Mouse (Mus musculus) neural tube, embryonic 10.5 days (tissue): ENCODE results near the gene Zfp36l1.

Experiments
- DNase-seq: peaks from one replicate; pipeline ENCODE4 v3.0.0-alpha.2; 2017; ENCODE audit warnings: low spot score; ENCODE audit errors: extremely low spot score

The Zfp36l1 gene

DNA sequence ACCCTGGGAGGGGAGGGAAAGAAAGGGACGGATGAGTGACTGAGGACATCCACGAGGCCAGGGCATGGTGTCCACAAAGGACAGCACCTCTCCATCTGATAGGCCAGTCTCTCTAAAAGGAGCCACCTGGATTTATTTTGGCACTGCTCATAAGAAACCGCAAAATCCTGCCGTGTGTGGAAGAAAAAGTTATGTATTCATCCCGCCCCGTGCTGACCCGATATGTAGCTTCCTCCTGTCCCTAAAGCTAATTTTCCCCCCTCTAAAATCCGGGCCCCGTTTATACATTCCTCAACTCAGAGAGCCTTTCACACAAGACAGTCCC, 2.3 kb downstream of the Zfp36l1 start:
- DNase-seq, result no peak

DNA sequence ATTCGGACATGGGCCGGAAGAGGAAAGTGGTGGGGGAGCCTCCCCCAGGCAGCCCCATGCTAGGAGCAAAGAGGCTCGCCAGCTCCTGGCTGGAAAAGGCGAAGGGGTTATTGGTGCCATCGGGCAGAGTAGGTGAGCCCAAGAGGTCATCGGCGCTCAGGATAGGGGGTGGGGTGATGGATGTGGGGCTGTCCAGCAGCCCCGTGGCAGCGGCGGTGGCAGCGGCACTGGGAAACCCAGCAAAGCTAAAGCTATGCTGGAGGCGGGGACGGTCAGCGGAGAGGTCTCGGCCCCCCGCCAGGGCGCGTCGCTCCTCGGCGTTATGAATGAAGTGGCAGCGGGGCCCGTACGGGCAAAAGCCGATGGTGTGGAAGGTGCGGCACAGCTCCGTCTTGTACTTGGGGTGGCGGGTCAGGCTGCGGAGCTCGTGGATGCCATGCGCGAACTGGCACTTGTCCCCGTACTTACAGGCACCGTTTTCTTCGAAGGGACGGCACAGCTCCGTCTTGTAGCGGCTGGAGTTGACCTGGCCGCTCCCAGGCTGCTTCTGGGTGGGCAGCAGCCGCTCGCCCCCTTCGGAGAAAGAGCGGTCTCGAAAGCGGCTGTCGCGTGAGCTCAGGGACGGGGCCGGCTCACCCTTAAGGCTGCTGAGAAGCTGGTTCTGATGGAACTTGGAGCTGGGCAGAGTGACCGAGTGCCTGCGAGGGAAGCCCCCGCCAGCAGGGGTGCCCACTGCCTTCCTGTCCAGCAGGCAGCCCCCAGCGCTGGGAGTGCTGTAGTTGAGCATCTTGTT, 2.9 kb downstream of the Zfp36l1 start:
- peak; percentile 65 for DNase-seq

DNA sequence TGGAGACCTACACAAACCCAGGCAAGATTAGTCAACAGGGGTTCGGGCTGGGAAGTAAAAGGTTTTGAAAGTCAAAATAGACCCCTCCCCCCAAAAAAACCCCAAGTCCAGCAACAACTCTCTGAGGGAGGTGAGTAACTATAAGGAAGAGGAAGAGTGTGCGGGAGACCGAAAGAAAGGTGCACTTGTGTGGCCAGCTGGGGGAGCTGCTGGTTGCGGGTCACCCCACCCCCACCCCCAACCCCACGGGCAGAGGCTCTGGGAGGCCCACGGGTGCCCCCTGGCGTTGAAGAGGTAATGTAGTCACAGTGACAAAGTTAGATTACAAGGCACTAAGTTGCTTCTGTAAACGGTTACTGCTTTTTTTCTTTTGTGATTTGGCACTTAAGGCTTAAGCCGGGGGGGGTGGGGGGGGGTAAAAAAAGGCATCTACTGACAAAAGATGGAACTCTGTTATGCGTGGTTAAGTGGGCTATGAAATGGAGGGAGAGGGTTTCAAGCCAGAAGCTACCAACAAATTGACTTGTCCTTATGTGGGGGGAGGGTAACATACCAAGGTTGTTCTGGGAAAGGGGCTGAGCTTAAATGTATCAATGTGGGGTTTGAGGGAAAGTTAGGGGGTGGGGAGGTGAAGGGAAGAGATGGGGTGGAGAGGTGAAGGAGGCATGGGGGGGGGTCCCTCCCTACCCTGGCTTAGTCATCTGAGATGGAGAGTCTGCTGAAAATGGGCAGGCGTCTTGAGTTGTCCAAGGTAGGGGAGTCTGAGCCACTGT, 3.7 kb downstream of the Zfp36l1 start:
- DNase-seq, result peak; percentile 80

DNA sequence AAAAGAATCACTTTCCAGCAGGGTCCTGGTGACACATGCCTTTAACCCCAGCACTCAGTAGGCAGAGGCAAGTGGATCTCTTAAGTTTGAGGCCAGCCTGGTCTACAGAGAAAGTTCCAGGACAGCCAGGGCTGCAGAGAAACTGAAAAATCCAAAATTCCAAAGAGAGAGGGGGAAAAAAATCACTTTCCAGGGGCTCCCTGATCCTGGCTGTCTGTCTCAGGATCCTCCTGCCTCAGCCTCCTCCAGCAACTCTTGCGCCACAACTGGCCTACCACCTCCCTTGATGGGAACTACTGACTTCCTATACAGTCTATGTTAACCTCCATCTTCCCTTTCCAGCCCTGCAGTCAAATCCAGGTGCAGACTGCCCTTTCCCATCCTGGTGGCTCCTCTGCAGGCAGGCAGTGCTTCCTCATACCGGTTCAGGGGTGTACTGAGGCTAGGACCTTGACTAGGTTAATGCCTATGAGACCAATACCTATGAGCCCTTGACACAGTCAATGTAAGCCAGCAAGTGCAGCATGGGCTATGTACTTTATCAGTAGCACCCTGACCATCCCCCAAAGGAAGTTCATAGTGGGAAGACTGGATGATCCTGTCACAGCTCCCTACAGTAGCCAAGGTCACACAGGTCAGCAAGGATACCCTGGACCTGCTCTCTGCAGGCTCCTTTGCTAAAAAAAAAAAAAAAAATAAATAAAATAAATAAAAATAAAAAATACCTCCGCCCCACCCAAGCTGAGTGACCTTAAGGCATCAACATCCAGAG, 5.7 kb downstream of the Zfp36l1 start:
- peak; percentile 49 for DNase-seq

DNA sequence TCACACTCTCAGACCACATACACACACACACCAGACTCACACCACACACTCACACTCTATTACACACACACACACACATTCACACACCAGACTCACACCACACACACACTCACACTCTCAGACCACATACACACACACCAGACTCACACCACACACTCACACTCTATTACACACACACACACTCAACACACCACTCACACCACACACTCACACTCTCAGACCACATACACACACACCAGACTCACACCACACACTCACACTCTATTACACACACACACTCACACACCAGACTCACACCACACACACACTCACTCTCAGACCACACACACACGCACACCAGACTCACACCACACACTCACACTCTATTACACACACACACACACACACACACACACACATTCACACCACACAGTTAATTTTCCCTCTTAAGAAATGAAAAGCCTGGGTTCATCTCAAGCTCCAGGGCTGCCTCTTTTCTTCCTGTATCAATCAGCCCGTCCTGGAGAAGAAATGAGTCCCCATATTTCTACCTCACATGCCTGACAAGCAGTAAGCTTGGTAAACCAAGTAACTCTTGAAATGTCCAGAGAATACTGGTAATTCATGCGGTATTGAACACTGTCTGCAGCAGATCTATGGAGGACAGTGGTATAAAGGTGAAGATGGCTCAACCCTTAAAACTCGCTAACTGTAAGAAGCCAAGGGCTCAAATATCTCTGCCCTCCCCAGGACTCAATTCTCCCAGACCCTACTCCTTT, 6.5 kb downstream of the Zfp36l1 start:
- DNase-seq, result no peak

DNA sequence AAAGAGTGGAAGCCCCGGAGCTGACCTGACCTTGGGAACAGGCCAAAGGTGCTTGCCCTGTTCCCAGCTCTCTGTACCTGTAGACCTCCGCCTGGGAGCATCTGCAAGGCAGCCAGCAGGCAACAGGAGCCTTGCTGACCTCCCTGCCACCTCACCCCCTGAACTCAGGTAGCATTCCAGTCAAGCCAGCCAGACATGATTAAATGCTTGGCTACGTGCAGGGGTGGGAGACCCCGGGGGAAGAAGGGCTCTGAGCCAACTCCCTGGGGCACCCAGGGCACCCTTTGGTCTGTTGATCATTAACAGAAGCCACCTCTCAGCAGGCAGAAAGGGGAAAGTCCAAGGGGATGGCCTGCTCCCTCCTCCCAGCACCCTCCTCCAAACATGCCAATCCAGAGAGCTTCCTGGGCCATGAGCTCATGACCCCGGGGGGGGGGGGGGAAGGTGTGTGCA, 9.3 kb downstream of the Zfp36l1 start:
- DNase-seq, result no peak

DNA sequence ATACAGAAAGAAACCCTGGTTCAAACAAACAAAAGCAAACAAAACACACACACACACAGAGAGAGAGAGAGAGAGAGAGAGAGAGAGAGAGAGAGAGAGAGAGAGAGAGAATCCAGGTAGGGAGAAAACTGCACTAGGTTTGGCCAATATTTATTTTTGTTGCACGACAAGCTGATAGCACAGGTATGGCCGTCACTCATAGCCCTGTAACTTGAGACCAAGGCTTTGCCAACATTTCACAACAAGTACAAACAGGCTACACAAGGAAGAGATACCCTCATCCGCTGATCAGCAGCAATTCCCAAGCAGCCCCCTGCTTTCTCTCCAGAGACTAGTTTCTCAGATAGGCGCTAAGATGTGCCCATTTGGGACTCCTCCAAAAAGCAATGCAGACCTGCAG, 9.7 kb downstream of the Zfp36l1 start:
- DNase-seq, result no peak

DNA sequence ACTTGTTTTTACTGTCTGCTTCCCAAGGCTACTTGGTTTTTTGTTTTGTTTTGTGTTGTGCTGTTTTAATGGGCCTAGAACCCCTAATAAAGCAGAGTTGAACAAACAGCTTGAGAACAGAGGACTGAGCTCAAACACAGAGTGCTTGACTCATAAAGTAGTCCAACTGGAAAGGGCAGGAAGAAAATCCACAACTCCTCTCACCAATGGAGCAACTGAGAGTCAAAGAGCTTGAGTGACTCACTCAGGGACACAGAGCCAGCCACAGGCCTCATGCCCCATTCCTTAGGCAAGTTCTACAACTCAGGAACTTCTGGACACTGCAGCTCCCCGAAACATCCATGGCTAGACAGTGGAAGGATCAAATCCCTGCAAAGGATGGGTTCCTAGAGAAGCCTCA, 14.0 kb downstream of the Zfp36l1 start:
- DNase-seq, result no peak

DNA sequence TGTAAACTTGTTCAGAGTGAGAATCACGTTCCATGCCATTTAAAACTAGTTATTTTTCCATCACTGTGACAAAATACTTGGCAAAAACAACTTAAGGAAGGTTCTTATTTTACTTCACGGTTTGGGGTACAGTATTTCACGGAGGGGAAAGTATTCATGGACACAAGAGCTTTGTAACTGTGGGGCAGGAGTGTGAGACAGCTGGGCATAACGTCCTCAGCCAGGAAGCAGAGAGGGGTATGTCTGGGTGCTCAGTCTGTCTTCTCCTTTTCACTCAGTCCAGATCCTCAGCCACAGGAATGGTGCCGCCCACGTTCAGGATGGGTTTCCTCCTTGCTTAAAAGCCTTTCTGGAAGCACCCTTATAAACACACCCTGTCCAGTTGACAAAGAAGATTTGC, 16.1 kb downstream of the Zfp36l1 start:
- no peak for DNase-seq

DNA sequence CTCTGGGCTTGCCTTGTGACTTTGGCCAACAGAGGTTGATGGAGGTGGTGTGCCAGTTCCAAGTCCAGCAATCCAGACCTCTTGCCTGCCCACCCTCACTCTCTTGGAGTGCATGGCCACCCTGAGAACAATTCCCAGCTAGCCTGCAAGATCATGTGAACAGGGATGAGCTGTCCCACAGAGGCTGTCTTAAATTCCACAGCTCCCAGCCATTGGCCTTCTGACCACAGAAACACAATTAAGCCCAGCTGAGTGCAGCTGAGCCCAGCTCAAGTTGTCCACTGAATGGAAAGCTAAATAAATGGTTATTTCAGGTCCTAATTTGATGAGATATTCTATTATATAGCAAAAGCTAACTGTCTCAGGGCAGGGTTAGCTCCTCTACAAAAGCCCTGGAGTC, 20.0 kb downstream of the Zfp36l1 start:
- no peak for DNase-seq

DNA sequence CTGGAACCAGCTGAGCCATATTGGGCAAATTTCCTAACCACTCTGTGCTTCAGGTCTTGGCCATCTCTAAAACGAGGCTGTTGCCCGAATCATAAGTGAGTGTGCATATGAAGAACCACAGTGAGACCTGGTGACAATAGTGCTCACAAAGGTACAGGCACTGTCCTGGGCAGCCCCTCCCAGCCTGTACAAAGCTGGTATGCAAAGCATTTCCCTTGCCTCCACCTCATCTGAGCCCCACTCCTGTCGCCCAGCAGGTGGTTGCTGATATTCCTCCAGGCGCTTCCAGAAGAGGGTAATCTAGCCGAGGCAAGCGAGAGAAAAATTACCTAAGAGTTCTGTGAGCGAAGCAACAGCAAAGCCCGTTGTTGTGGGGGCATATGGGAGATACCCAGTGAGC, 21.7 kb downstream of the Zfp36l1 start:
- DNase-seq, result no peak

DNA sequence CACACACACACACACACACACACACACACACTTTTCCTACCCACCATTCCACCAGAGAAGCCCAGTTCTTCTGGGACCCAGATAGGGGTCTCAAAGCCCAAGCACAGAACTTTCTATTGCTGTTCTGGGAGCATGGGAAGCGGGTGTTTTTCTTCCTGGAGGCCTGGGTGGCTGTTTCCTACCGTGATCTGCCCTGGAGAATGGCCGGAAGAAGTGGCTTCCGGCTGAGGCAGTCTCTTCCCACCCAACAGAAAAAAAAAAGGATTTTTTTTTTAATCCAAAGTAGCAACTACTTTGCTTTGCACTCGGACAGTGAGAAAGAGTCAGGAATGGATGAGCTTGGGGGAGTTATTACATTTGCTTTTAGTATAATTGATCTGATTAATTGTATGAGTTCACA, 22.3 kb downstream of the Zfp36l1 start:
- DNase-seq, result no peak

DNA sequence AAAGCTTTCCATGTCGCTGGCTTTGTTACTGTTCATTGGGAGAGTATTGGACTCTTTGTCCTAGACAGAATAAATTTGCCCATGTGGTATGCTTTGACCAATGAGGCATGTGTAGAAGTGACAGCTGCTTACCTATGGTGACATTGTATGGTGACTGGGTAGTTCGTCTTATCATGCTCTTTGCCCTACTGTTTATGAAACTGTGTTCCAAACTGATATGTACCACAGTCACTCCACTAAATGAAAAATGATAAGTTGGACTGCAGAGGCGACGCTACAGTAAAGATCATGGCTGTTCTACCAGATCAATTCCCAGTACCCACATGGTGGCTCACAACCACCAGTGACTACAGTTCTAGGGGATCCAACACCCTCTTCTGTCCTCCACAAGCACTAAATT, 24.7 kb downstream of the Zfp36l1 start:
- no peak for DNase-seq

DNA sequence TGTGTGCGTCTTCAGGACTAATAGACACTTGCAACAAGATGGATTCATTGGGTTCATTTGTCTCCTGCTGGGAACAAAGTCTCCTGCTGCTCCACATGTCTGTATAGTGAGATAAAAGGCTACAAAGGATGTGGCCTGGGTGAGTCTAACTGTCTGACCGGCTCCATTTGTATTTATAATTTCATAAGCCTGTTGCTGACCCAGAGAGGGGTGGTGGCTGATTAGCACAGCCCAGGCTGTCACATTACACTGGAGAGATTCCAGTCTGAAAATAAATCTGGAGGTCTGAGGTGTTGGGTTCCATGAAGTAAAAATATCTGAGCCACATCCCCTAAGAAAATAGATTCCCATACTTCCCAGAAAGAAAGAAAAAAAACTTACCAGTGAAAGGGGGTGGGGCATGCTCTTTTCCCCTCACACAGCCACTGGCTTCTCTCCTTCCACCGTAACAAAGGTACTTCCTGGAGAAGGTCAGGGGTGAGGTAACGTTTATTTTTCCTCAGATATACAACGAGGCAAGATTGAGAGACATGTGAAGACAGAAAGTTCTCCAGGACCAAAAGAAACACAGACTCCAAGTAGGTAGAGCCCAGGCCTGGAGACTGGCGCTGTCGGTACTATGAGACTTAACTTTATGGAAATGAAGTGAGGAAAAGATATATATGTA, 28.2 kb downstream of the Zfp36l1 start:
- no peak for DNase-seq

DNA sequence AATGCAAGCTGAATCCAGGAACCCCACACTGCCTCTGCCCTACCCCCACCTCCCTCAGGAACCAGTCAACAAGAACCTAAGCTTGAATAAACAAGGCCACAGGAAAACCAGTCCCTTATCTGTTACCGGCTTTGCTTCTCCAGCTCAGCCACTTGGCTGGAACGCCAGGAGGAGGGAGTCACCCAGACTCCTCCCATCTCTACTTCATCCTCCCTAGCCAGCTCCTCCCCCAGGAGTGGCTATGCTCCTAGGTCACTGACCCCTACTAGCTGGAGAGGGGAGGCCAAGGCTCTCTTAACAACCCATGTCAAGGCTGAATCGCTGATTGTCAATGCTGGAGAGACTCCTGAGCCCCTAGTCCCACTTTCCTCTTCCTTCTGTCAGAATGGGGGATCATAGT, 28.9 kb downstream of the Zfp36l1 start:
- peak; percentile 55 for DNase-seq

DNA sequence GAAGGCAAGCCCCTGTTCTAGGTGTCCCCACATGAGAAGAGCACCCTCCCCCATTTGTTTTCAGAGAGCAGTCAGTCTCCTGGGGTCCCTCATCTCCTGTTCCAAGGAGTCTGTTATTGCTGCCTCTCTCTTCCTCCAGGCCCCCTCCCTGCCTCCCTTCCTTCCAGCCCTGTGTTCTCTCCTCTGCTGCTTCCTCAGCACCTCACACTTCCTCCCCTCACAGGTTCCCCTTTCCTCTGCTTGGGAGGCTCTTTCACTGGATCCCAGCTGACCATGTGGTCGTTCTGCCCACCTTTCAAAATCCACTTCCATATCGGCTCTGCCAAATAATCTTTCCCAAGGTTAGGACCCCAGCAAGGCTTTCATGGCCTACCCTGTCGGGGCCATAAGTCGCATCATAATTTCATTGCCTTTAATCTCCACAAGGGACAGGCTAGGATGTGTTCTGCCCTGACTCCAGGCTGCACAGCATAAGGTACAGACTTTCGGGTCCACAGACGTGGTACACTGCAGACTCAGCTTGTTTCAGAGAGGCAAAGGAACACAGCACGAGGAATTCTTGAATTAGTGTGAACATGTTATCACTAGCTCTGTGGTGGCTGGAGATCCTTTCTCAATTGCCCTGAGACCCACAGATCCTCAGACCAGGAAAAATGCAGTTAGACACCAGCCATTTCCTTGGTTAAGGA, 29.5 kb downstream of the Zfp36l1 start:
- no peak for DNase-seq

DNA sequence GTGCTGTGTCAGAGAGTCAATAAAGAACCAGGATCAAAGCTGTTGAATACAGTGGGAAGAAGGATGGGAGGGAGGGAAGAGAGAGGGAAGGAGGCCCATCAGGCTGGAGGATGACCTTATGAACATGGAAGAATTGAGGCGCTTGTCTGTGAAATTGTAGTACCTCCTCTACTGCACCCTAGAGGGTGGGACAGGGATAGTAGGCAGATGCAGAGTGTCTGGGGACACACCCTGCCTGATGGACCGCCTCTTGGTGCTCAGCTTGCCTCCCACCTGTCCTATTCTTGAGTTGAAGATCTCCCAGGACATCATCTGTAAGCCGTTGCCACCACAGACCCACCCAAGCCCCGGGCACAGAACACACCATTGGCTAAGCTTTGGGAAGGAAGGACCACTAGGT, 30.1 kb downstream of the Zfp36l1 start:
- no peak for DNase-seq

DNA sequence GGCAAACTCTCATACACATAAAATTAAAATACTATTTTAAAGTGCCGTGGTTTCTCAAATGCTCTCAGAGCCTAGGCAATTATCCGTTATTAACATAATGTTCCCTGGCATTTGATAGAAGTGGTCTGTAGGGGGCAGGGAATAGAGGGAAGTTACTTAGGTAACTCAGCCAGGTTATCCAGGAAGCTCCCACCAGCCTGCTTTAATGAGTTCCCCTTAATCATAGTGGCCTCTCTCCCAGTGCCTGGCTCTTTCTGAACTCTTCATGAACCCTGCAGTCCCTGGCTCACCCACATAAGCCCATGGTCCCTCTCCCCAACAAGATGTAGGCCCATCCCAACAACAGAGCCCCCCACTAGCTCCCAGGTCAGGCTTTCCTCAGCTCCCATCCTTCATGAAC, 31.4 kb downstream of the Zfp36l1 start:
- DNase-seq, result no peak

DNA sequence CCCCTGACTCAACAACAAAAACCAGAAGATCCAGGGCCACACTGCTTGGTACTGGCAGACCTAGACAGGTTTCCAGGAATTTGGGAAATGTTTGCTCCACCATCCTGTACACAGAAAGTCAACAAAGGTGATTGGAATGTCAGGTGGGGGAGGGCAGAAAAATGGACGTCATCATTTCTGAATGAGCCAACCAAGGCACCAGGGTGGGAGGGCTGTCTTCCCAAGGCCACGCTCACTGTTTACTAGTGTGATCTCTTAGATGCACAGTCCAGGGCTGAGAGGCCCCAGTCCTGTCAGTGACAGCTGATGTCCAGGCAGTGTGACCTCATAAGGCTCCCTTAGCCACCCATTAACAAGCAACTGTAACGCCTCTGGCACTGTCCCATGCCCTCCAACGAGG, 32.9 kb downstream of the Zfp36l1 start:
- DNase-seq, result no peak

DNA sequence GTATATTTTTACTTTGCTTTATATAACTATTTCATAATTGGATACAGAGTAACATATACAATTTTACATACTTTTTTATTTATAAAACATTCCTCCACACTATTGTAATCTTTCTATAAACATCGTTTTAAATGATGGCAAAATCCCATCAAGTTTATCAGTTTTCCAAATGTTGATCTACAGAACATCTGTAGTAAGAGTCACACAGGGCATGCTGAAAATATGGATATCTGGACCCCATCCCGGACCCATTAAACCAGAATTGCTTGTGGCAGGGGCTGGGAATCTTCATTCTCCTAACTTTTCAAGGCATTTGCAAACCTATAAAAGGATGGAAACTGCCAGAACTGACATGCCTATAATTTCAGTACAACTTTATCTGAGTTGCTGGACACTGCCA, 38.5 kb downstream of the Zfp36l1 start:
- DNase-seq, result no peak
